Mouse (Mus musculus): ENCODE measurements around the gene Ttc13. TPM values are rescaled to one million over a fixed set of nuclear protein-coding genes. Genes with fewer than 3 reads are reported as not detected.

Ttc13 gene
- polyA plus RNA-seq, 1 experiment = 9.2 TPM

DNA sequence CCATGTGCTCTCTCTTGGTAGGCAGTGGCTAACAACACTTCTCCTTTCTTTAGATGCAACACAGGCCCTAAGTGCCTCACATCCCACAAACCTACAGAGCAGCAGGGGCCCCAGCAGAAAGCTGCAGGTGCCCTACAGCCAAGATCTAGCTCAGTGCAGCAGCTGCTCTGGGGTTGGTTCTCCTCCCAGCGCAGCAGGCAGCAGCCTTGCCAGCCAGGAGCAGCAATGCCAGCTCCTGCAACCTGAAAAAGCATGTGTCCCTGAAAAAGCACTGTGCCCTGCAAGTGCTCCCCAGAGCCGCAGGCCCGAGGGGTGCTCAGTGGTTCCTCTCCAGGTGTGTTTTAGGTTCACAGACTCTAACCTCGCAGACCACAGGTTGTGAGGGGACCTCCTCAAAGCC, 45.1 kb downstream of the Ttc13 start:
- Histone ChIP-seq H3K4me3 (ENCODE audit: control insufficient read depth, low read depth, low read length) (no peak overlapping the region), H3K27ac (ENCODE audit: control insufficient read depth, insufficient read depth, low read depth, low read length) (no peak overlapping the region), H3K27me3 (ENCODE audit: control insufficient read depth, insufficient read depth, low read length) (no peaks in the 10 kb centered on the region), H3K36me3 (ENCODE audit: control insufficient read depth, insufficient read depth, low read length) (no peaks in the 10 kb centered on the region), H3K4me1 (ENCODE audit: control insufficient read depth, insufficient read depth, low read length) (no peaks in the 10 kb centered on the region)
- no peak for TF ChIP-seq POLR2A (IDR thresholded peaks at IDR 0.05; ENCODE audit: control insufficient read depth, low read depth, low read length)
- TF ChIP-seq CTCF (IDR thresholded peaks at IDR 0.05; ENCODE audit: control insufficient read depth, insufficient read depth, insufficient replicate concordance, low read depth, low read length) = no peak

DNA sequence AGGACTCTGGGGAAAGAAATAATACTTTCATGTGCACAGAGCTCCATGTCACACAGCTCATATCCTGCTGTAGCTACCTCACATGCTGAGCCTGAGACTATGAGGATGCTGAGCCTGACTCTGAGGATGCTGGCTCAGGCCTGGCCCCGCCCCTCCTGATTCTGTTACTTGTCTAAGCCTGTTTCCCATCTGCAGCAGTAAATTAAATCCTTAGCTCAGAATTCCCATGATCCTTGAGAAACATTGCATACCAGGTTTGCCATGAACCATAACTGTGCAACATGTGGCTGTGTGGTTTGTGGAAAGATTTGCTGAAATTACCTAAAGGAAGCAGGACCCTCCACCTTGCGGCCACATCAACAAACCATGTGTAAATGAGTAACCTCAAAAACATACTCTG, 49.4 kb downstream of the Ttc13 start:
- H3K27ac ChIP-seq (ENCODE audit: control insufficient read depth, insufficient read depth, low read depth, low read length) = no peak overlapping the region
- no peak overlapping the region for H3K4me3 ChIP-seq (ENCODE audit: control insufficient read depth, low read depth, low read length)
- H3K27me3 ChIP-seq (ENCODE audit: control insufficient read depth, insufficient read depth, low read length) = no peaks in the 10 kb centered on the region
- no peaks in the 10 kb centered on the region for H3K36me3 ChIP-seq (ENCODE audit: control insufficient read depth, insufficient read depth, low read length)
- TF ChIP-seq CTCF (IDR thresholded peaks at IDR 0.05; ENCODE audit: control insufficient read depth, insufficient read depth, insufficient replicate concordance, low read depth, low read length) (no peak), POLR2A (IDR thresholded peaks at IDR 0.05; ENCODE audit: control insufficient read depth, low read depth, low read length) (no peak)
- H3K4me1 ChIP-seq (ENCODE audit: control insufficient read depth, insufficient read depth, low read length) = peaks cover 2% of the 10 kb centered on the region; the same call in 1 of the 2 replicates

DNA sequence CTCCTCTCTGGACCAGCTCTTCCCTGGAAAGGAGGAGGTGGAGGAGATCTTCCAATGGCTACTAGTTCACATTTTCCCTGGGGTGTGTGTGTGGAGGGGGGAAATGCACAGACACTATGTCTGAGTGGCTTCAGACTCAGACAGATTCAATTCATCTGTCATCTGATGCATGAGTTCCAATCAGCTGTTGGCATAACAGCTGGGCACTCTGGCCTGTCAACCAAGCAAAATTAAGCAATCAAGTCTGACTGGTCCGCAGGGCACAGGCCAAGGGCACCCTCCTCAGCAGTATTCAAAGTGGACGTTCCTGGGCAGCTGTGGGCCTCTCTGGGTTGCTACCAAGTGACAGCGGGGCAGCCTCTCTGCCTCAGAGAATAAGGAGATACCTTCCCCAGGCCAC, 53.0 kb downstream of the Ttc13 start:
- TF ChIP-seq POLR2A (IDR thresholded peaks at IDR 0.05; ENCODE audit: control insufficient read depth, low read depth, low read length) (no peak), CTCF (IDR thresholded peaks at IDR 0.05; ENCODE audit: control insufficient read depth, insufficient read depth, insufficient replicate concordance, low read depth, low read length) (no peak)
- Histone ChIP-seq H3K27me3 (ENCODE audit: control insufficient read depth, insufficient read depth, low read length) (no peaks in the 10 kb centered on the region), H3K36me3 (ENCODE audit: control insufficient read depth, insufficient read depth, low read length) (no peaks in the 10 kb centered on the region), H3K4me3 (ENCODE audit: control insufficient read depth, low read depth, low read length) (no peak overlapping the region), H3K4me1 (ENCODE audit: control insufficient read depth, insufficient read depth, low read length) (peaks cover 3% of the 10 kb centered on the region), H3K27ac (ENCODE audit: control insufficient read depth, insufficient read depth, low read depth, low read length) (no peak overlapping the region)

DNA sequence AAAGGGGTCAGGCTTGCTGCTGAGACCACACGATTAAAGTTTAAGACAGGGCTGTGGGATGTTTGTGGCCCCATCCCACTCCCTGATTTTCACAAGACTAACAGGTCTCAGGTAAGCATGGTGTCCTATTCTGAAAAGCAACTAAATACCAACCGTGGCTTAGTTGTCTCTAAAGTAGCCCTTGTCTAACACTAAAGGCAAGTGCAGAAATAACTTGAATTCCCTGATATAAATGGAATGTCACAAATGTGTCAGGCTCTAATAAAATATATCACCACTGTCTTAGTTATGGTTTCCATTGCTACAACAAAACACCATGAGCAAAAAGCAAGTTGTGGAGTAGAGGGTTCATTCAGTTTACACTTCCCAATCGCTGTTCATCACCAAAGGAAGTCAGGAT, 57.4 kb downstream of the Ttc13 start:
- Histone ChIP-seq H3K27ac (ENCODE audit: control insufficient read depth, insufficient read depth, low read depth, low read length) (no peak overlapping the region), H3K36me3 (ENCODE audit: control insufficient read depth, insufficient read depth, low read length) (no peaks in the 10 kb centered on the region), H3K4me1 (ENCODE audit: control insufficient read depth, insufficient read depth, low read length) (peaks cover 10% of the 10 kb centered on the region), H3K4me3 (ENCODE audit: control insufficient read depth, low read depth, low read length) (no peak overlapping the region), H3K27me3 (ENCODE audit: control insufficient read depth, insufficient read depth, low read length) (no peaks in the 10 kb centered on the region)
- TF ChIP-seq POLR2A (IDR thresholded peaks at IDR 0.05; ENCODE audit: control insufficient read depth, low read depth, low read length) = no peak
- no peak for TF ChIP-seq CTCF (IDR thresholded peaks at IDR 0.05; ENCODE audit: control insufficient read depth, insufficient read depth, insufficient replicate concordance, low read depth, low read length)

- Histone ChIP-seq H3K27me3 (ENCODE audit: control insufficient read depth, insufficient read depth, low read length) (no peaks in the 10 kb centered on the region), H3K4me3 (ENCODE audit: control insufficient read depth, low read depth, low read length) (no peak overlapping the region), H3K36me3 (ENCODE audit: control insufficient read depth, insufficient read depth, low read length) (no peaks in the 10 kb centered on the region), H3K4me1 (ENCODE audit: control insufficient read depth, insufficient read depth, low read length) (peaks cover 10% of the 10 kb centered on the region), H3K27ac (ENCODE audit: control insufficient read depth, insufficient read depth, low read depth, low read length) (peak overlapping the region; percentile 36; the same call in 1 of the 2 replicates)
- TF ChIP-seq CTCF (IDR thresholded peaks at IDR 0.05; ENCODE audit: control insufficient read depth, insufficient read depth, insufficient replicate concordance, low read depth, low read length) = no peak
- TF ChIP-seq POLR2A (IDR thresholded peaks at IDR 0.05; ENCODE audit: control insufficient read depth, low read depth, low read length) = no peak
These were observed 57.9 kb downstream of the Ttc13 start for GRCm38 (mm10) chr8:124663874-124664230.

DNA sequence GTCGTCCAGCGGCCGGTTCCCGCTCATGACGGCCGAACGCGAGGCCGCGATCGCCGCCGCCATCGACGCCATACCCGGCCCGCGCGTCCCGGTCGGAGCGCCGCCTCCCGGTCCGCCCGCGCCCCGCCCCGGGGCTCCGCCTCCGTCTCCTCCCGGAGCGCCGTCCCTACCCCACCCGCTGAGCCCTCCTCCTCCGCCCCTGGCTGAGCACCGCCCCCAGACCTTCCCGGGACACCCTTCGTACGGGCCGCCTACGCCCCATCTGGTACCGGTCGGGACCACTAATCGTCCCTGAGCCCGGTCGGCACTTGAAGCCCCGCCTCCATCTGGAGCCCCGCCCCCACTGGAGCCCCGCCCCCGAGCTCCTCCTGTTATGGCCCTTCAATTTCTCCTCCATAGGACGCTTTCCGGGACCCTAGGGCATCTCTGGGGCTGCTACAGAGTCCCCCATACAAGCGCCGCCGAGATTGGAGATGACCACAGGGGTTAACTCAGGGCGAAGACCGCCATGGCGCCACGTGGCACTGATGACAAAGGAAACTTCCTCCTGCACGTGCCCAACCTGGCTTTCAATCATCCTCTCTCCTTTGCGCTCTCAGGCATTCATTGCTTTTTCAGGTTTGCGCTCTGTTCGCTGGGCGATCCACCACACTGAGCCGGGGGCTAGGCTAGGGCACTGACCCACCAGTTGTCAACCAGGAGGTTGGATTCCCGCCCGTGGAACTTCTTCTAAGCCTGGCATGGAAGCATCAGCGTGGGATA, 58.5 kb downstream of the Ttc13 start, which contains the start of gene 2310022B05Rik:
Gene 2310022B05Rik (minus strand): TSS at position 258 of the 762 bp plus-strand sequence.
- no peaks in the 10 kb centered on the region for H3K36me3 ChIP-seq (ENCODE audit: control insufficient read depth, insufficient read depth, low read length)
- H3K4me3 ChIP-seq (ENCODE audit: control insufficient read depth, low read depth, low read length) = peak within 1 kb of the TSS; percentile 92
- H3K27ac ChIP-seq (ENCODE audit: control insufficient read depth, insufficient read depth, low read depth, low read length) = peak within 1 kb of the TSS; percentile 82
- no peaks in the 10 kb centered on the region for H3K27me3 ChIP-seq (ENCODE audit: control insufficient read depth, insufficient read depth, low read length)
- peaks cover 10% of the 10 kb centered on the region for H3K4me1 ChIP-seq (ENCODE audit: control insufficient read depth, insufficient read depth, low read length)
- TF ChIP-seq CTCF (IDR thresholded peaks at IDR 0.05; ENCODE audit: control insufficient read depth, insufficient read depth, insufficient replicate concordance, low read depth, low read length) = no peak
- TF ChIP-seq POLR2A (IDR thresholded peaks at IDR 0.05; ENCODE audit: control insufficient read depth, low read depth, low read length) = peak; percentile 54

GRCm38 (mm10) chr8:124662446-124663111, 59.2 kb downstream of the Ttc13 start:
- peaks cover 10% of the 10 kb centered on the region for H3K4me1 ChIP-seq (ENCODE audit: control insufficient read depth, insufficient read depth, low read length)
- no peaks in the 10 kb centered on the region for H3K27me3 ChIP-seq (ENCODE audit: control insufficient read depth, insufficient read depth, low read length)
- H3K36me3 ChIP-seq (ENCODE audit: control insufficient read depth, insufficient read depth, low read length) = no peaks in the 10 kb centered on the region
- peak overlapping the region; percentile 82 for H3K27ac ChIP-seq (ENCODE audit: control insufficient read depth, insufficient read depth, low read depth, low read length)
- H3K4me3 ChIP-seq (ENCODE audit: control insufficient read depth, low read depth, low read length) = peak overlapping the region; percentile 92
- TF ChIP-seq CTCF (IDR thresholded peaks at IDR 0.05; ENCODE audit: control insufficient read depth, insufficient read depth, insufficient replicate concordance, low read depth, low read length) (no peak), POLR2A (IDR thresholded peaks at IDR 0.05; ENCODE audit: control insufficient read depth, low read depth, low read length) (no peak)
